Mouse (Mus musculus): ENCODE measurements at regions not wholly inside any gene's neighbourhood (a gene's known extent, or its start where the extent isn't known, plus 50 kb on each side); places are given as distances from the start of the nearest gene placed in this dataset.

DNA sequence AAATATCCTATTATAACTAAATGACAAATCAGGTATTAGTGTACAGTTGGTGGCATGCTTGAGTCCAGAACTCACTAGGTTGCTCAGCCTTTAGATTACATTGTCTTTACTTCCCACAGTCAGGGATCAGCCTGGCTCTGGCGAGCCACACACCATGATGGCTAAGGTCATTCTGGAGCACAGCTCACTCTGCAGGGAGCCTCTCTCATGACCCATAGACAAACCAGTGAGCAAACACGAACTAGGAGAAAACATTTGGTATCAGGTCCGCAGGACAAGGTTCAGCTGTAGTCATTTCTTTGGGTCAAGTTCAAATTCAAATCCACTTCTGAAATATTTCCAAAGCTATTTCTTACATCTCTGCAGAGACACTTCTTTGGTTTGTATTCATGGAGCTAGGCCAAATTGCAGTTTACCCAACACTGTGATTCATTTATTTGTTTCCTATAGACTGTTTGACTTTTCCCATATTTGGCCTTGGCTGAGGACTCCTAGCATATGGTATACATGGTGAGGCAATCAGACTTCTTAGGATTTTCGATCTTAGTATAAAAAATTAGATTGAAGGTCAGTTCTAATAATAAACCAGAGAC lies 64.5 kb upstream of the Eed start:
- TF ChIP-seq CTCF (IDR thresholded peaks at IDR 0.05), result no peak
- Histone ChIP-seq H3K4me2 (ENCODE audit: low read depth, low read length, poor library complexity, severe bottlenecking) (no peak overlapping the region), H3K4me3 (ENCODE audit: low read depth, low read length) (no peak overlapping the region), H3K4me1 (ENCODE audit: insufficient read depth, low read length) (no peaks in the 10 kb centered on the region; the same call in 1 of the 2 replicates), H3K27ac (ENCODE audit: low read depth, low read length) (no peak overlapping the region), H3K9me3 (ENCODE audit: low read length) (no peaks in the 10 kb centered on the region), H3K9ac (replicated peaks; ENCODE audit: low read length, poor library complexity, severe bottlenecking) (no peak overlapping the region), H3K36me3 (ENCODE audit: insufficient read depth, low read length) (no peaks in the 10 kb centered on the region), H3K27me3 (ENCODE audit: insufficient read depth, low read length) (no peaks in the 10 kb centered on the region)
- 77% methylated on average over 4 of the region's 4 CpGs for WGBS
- ATAC-seq (ENCODE audit: low FRiP score) (no peak), DNase-seq (ENCODE audit: low spot score) (no peak)

DNA sequence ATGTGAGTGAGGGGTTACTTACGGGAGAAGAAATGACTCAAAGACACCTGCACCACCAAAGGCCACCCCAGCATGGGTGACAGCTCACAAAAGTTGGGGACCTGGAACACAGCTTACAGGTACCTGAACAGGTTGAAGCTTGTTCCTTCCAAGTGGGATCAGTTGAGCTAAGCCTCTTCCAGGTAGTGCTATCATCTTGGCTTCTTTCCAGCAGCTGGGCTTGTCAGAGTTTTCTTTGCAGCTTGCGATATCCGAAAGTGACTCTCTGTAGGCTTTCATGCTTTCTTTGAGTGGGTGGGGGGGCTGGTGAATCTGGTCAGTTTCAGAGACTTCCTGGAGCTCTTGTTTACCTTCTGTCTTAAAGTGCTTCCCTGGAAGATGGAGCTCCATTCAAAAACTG lies 65.4 kb upstream of the Eed start:
- H3K4me1 ChIP-seq (ENCODE audit: insufficient read depth, low read length), result no peaks in the 10 kb centered on the region
- TF ChIP-seq CTCF (IDR thresholded peaks at IDR 0.05), result no peak
- no peak for ATAC-seq (ENCODE audit: low FRiP score)
- H3K9me3 ChIP-seq (ENCODE audit: low read length), result no peaks in the 10 kb centered on the region
- DNase-seq (ENCODE audit: low spot score), result no peak
- no peaks in the 10 kb centered on the region for H3K36me3 ChIP-seq (ENCODE audit: insufficient read depth, low read length)
- H3K27me3 ChIP-seq (ENCODE audit: insufficient read depth, low read length), result no peaks in the 10 kb centered on the region
- H3K9ac ChIP-seq (replicated peaks; ENCODE audit: low read length, poor library complexity, severe bottlenecking), result no peak overlapping the region
- H3K4me3 ChIP-seq (ENCODE audit: low read depth, low read length), result no peak overlapping the region
- WGBS, result 94% methylated on average over 3 of the region's 3 CpGs
- no peak overlapping the region for H3K27ac ChIP-seq (ENCODE audit: low read depth, low read length)
- H3K4me2 ChIP-seq (ENCODE audit: low read depth, low read length, poor library complexity, severe bottlenecking), result no peak overlapping the region

DNA sequence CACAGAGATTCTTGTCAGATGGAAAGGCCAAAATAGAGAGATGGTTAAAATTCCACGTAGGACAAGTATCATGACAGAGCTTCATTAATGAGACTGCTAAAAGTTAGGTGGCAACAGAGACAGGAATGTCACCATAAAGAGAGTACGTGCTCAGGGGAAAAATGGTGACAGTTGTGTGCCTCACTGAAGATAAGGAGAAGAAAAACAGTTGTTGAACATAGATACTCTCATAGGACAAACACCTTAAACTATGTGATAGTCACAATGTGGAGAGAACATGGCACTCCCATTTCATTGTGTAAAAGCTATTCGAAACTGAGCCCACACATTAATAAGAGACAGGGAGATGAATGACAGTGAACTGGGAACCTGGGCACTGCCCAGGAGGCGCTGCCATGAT lies 66.1 kb upstream of the Eed start:
- no peaks in the 10 kb centered on the region for H3K4me1 ChIP-seq (ENCODE audit: insufficient read depth, low read length)
- ATAC-seq (ENCODE audit: low FRiP score) (no peak), DNase-seq (ENCODE audit: low spot score) (no peak)
- H3K4me2 ChIP-seq (ENCODE audit: low read depth, low read length, poor library complexity, severe bottlenecking), result no peak overlapping the region
- H3K36me3 ChIP-seq (ENCODE audit: insufficient read depth, low read length), result no peaks in the 10 kb centered on the region
- H3K9me3 ChIP-seq (ENCODE audit: low read length), result no peaks in the 10 kb centered on the region
- no peak overlapping the region for H3K9ac ChIP-seq (replicated peaks; ENCODE audit: low read length, poor library complexity, severe bottlenecking)
- H3K27ac ChIP-seq (ENCODE audit: low read depth, low read length), result no peak overlapping the region
- no peak overlapping the region for H3K4me3 ChIP-seq (ENCODE audit: low read depth, low read length)
- no peaks in the 10 kb centered on the region for H3K27me3 ChIP-seq (ENCODE audit: insufficient read depth, low read length)
- TF ChIP-seq CTCF (IDR thresholded peaks at IDR 0.05), result no peak
- 90% methylated on average over 4 of the region's 4 CpGs for WGBS

DNA sequence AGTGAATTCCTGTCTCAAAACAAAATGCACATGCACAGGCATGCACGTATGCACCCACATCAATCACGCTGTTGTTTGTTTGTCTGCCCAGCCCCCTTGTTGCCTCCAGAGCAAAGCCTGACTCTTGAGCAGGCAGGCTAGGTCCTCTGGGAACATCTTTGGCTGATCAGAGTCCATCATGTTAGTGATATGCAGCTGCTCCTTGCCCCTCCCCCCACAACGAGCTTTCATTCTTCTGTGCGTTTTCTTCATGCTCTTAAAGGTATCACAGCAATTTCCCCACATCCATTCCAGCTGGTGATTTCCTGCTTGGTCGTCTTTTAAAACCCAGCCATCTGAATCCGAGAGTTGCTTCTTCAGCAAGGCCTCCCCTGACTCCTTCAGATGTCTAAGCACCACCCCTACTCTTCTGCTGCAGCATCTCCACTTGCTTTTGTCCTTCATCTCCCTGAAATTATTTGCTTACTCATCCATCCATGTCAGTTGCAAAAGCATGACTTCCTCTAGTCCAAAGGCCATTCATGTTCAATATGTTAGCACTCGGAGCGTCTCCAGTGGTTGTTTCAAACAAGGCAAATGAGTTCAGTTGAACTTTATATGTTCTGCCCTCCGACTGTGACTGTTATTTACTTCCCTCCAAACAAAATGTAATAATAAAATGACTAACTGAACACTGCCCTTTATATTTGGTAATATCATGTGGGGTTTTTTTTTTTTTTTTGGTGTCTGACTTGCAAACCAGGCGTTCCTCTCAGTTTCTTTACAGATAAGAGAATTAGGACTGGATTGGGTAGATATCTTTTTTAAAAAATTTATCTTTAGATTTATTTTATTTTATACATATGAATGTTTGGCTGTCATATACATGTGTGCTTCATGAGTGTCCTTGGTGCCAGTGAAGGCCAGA lies 67.9 kb upstream of the Eed start:
- 74% methylated on average over 10 of the region's 10 CpGs for WGBS
- Histone ChIP-seq H3K27ac (ENCODE audit: low read depth, low read length) (no peak overlapping the region), H3K4me1 (ENCODE audit: insufficient read depth, low read length) (no peaks in the 10 kb centered on the region), H3K4me2 (ENCODE audit: low read depth, low read length, poor library complexity, severe bottlenecking) (no peak overlapping the region), H3K36me3 (ENCODE audit: insufficient read depth, low read length) (no peaks in the 10 kb centered on the region), H3K27me3 (ENCODE audit: insufficient read depth, low read length) (no peaks in the 10 kb centered on the region), H3K9me3 (ENCODE audit: low read length) (no peaks in the 10 kb centered on the region), H3K9ac (replicated peaks; ENCODE audit: low read length, poor library complexity, severe bottlenecking) (no peak overlapping the region), H3K4me3 (ENCODE audit: low read depth, low read length) (no peak overlapping the region)
- no peak for ATAC-seq (ENCODE audit: low FRiP score)
- no peak for DNase-seq (ENCODE audit: low spot score)
- TF ChIP-seq CTCF (IDR thresholded peaks at IDR 0.05), result no peak

DNA sequence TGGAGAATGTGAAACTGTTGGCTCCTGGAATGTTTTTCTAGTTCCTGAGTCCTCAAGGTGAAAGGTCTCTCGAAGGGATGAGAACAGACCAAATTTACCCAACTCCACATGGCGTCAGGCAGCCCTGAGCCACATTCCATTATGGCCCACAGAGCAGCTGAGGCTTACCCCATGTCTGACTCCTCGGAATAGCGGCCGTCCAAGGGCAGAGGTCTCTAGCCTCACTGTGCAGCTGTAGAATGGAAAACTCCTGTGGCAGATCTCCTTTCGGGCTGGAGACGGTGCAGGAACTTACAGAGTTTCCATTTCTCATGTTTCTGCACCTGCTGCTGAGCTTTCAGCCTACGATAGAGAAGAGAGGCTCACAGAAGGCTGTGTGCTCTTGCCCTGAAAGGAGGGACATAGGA lies 69.1 kb upstream of the Eed start:
- ATAC-seq (ENCODE audit: low FRiP score), result no peak
- Histone ChIP-seq H3K4me3 (ENCODE audit: low read depth, low read length) (no peak overlapping the region), H3K27me3 (ENCODE audit: insufficient read depth, low read length) (no peaks in the 10 kb centered on the region), H3K4me2 (ENCODE audit: low read depth, low read length, poor library complexity, severe bottlenecking) (no peak overlapping the region), H3K36me3 (ENCODE audit: insufficient read depth, low read length) (no peaks in the 10 kb centered on the region), H3K4me1 (ENCODE audit: insufficient read depth, low read length) (no peaks in the 10 kb centered on the region), H3K9ac (replicated peaks; ENCODE audit: low read length, poor library complexity, severe bottlenecking) (no peak overlapping the region), H3K9me3 (ENCODE audit: low read length) (no peaks in the 10 kb centered on the region), H3K27ac (ENCODE audit: low read depth, low read length) (no peak overlapping the region)
- TF ChIP-seq CTCF (IDR thresholded peaks at IDR 0.05), result no peak
- 85% methylated on average over 8 of the region's 8 CpGs for WGBS
- DNase-seq (ENCODE audit: low spot score), result no peak

DNA sequence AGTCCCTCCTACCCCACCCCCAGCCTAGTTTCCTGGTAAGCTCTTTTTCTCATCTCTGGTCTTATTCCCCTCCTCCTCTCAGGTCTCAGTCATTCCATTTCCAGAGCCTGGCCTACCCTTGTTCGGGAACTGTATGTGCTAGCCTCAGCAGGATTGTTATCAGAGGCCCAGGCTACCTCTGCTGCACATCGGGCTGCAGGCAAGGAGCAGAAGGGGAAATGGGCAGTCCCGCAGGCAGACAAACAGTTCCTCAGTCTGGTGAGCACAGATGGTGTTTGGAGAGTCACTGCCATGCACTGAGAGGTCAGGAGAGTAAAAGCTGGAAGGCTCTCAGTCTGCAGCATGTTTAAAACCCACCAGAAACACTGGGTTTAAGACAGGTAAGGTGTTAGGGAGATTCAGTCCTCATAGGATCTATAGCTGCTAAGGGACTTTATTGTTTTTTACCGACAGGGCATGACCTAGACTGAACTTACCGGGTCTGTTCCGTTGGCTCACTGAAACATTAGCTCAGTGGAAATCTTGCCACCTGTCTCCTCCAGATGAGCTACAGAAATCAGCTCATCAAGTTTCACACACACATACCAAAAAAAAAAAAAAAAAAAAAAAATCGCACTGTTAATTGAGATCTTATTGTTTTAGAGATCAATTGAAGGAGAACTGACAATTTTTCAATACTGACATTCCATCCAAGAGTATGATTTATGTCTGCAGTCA lies 74.2 kb upstream of the Eed start:
- no peak for TF ChIP-seq CTCF (IDR thresholded peaks at IDR 0.05)

More for the DNA sequence above, 74.2 kb upstream of the Eed start:
- no peak overlapping the region for H3K9ac ChIP-seq (replicated peaks; ENCODE audit: low read length, poor library complexity, severe bottlenecking)
- H3K4me2 ChIP-seq (ENCODE audit: low read depth, low read length, poor library complexity, severe bottlenecking), result no peak overlapping the region
- H3K36me3 ChIP-seq (ENCODE audit: insufficient read depth, low read length), result no peaks in the 10 kb centered on the region
- WGBS, result 44% methylated on average over 7 of the region's 7 CpGs
- H3K4me3 ChIP-seq (ENCODE audit: low read depth, low read length), result no peak overlapping the region
- peak; percentile 40 for DNase-seq (ENCODE audit: low spot score)
- no peak; the same call in 1 of the 2 replicates for ATAC-seq (ENCODE audit: low FRiP score)
- H3K27ac ChIP-seq (ENCODE audit: low read depth, low read length), result no peak overlapping the region
- H3K27me3 ChIP-seq (ENCODE audit: insufficient read depth, low read length), result no peaks in the 10 kb centered on the region
- H3K4me1 ChIP-seq (ENCODE audit: insufficient read depth, low read length), result no peaks in the 10 kb centered on the region
- H3K9me3 ChIP-seq (ENCODE audit: low read length), result no peaks in the 10 kb centered on the region
